Mouse (Mus musculus) thymus, adult 2 months (tissue): Measurements from ENCODE around the gene Klhl32.

Experiments used
- CTCF ChIP-seq: fragments of 200-500 bp; IDR thresholded peaks from 2 replicates; pipeline ENCODE4 v1.5.1; 2012; ENCODE audit warnings: mild to moderate bottlenecking, control low read depth, low read length, moderate library complexity, borderline replicate concordance; ENCODE audit not compliant: control insufficient read depth, poor library complexity, insufficient read depth; ENCODE audit errors: extremely low read depth
- POLR2A ChIP-seq: fragments of 200-500 bp; IDR thresholded peaks from 2 replicates; pipeline ENCODE4 v1.6.1; 2012; ENCODE audit warnings: mild to moderate bottlenecking, low read length, control low read depth, moderate library complexity; ENCODE audit not compliant: control insufficient read depth, poor library complexity, insufficient read depth; ENCODE audit errors: extremely low read depth

DNA sequence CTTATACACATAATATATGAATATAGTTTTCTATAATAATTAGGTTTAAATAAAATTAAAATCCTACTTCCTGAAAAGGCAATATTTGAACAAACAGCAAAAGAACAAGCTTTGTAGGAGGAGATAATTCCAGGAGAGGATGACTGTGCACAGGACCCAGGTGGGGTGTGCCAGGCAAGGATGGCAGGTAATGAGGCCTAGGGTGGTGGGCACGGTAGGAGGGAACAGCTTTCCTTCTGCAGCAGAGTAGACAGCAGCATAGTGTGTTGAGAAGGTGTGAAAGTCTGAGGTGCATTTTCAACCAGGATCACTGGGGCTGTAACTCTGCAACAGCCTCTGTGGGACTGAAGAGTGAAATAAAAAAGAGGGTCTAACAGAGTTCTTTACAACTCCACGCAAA lies 85.0 kb downstream of the Klhl32 start:
- TF ChIP-seq CTCF (no peak), POLR2A (no peak)
